Mouse (Mus musculus): ENCODE measurements around the gene Nit2.

DNA sequence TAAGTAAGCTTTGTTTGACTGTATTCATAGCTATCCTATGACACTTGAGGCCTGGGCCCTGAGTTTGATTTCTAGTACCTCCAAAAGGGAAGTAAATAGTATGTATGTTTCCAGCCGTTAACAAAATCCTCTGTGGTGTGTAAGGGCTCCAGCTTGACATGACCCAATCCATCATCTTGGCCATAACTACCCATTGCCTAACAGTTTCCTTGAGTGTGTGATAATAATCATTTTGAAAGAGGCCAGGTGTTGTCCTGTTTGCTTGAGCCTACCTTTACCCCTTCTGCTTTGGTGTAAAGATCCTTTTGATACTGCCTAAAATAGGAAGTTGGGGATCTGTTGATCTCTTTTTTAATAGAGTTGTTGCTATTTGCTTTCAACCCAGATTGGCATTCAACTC, 34.8 kb downstream of the Nit2 start:
- no peak for TF ChIP-seq CTCF (IDR thresholded peaks at IDR 0.05; ENCODE audit: low read depth)
- TF ChIP-seq EP300 (IDR thresholded peaks at IDR 0.05; ENCODE audit: low read depth) = no peak

Data from heart, postnatal 0 days (tissue).